Mouse (Mus musculus): ENCODE measurements around the gene Gm45716.

Gene Gm45716

DNA sequence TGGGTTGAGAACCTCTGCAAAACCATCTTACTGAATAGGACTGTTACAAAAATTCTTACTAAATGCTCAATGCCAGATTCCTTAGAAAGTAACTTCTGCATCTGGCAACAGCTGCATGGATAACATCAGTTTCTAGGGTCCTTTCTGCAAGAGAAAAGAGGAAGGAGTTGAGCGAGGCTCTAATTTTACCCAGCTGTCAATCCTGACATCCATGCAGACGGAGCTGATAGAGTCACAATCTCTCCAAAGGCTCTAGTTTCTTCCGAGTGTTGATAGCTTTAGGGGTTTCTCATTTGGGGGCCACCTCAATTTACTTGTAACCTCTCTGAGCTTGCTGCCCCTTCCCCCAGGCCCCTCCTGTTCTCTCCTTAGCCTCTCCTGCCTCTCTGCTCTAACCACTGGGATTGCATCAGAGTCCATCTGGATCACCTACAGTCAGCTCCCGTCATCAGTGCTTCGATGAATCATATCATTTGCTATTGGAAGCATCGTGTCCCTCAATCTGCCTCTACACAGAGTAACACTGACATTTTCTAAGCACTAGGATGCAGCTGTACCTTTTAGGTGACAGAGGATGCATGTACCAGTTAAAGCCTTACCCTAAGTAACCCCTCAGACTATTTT lies 32.7 kb downstream of the Gm45716 start:
- DNase-seq, result no peak

DNA sequence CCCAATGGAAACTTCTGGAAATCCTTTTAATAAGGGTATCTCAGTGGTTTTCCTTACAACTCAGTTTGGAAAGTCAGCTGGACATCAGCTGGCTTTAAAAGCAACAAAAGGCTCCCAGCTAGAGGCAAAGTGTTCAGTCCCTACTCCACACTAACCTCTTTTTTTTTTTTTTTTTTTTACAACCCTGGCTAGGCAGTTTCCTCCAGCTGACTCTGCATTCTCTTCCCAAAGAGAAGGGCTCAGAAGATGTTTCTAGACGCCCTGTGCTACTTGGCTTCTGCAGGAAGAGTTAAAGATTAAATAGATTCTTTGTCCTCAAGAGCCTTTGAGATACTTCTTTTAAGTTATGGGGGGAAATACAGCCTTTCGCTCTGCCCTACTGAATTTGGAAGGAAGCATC lies 33.3 kb downstream of the Gm45716 start:
- no peak for DNase-seq

DNA sequence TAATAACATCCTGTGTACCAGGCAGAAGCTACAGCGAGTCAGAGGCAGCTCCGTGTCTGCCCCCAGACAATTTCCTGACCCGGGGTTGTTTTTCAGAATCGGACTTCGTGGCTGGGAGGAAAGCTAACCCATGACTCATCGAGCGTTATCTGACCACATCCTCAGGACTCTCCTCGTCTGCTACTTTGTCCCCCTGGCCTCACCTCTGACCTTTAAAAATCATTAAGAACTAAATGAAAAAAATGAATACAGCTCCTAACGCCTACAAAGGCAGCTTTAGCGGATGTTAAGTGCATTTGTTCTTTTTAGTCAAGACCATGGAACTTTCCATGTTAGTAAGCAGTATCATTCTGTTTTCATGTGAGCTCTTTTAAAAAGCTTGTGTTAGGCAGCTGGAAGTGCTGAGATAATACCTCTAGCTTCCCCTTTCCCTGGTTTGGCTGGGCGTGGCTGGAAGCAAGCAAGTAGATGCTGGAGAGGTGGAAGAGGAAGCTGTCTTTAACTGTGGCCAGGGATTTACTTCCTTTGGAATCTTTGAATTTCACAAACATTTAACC lies 37.5 kb downstream of the Gm45716 start:
- no peak for DNase-seq

DNA sequence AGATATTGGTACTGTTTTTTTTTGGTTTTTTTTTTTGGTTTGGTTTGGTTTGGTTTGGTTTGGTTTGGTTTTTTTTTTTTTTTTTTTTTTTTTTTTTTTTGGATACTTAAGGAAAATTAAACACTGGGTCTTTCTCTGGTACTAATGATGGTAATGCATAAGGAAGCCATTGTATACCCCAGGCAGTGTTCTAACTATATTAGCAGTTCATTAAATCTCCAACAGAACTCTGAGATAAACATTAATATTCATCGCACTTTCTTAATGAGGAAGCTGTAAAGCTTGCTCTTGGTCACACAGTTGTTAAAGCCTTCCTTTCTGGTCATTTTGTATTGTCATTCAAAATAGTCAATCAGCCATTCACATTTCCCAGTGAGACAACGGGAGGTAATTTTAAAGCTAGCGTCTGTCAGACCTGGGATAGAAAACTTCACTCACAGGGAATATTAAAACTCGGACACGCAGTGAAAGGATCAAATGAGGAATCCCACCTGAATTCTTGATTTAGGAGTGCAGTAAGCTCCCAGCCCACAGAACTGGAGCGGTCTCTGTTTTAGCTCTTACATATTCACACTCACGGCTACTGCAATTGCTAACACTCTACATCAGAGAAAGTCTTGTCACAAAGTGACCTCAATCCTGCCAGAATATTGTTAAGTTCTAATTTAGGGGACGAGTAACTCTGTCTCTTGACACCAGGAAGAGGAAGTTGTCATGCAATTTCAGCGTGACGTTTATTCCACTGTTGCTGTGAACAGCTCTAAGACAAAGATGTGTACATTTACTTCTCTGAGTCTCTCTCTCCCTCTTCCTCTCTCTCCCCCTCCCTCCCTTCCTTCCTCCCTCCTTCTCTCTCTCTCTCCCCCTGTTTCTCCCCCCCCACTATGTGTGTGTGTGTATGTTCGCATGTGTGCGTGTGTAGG lies 39.8 kb downstream of the Gm45716 start:
- no peak for DNase-seq

DNA sequence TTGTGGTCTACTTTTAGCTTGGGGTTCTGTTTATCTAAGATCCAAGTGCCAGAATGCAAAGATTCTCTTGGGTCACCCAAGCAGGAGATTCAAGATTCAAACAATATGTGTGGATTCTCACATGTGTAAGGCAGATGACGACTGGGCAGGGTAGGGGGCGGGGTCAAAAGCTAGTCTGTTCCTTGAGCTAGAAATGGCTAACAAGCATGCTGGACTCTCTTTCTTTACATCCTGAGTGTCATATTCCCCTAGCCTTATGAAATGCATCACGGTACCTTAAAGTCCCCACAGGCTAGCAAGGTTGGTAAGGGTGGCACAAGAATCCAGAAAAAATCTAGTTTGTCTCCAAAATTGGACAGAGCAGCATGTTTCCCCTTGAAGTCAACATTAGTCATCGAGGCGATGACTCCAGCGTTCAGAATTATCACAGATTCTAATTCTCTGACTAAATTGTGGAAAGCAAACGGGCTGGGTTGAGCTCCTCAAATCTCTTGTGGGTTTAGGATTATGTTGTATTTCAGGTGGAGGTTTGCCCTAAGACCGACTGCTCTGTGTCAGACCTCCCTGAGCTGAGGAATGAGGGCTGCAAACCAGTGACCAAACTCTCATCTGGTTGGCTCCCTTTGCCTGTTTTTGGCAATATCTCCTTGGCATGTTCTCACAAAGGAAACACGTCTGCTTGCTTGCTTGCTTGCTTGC lies 40.9 kb downstream of the Gm45716 start:
- no peak for DNase-seq

GRCm38 (mm10) chr11:90229800-90230199 lies 42.3 kb downstream of the Gm45716 start:
- DNase-seq, result no peak

GRCm38 (mm10) chr11:90230671-90231070 lies 43.2 kb downstream of the Gm45716 start:
- no peak for DNase-seq

DNA sequence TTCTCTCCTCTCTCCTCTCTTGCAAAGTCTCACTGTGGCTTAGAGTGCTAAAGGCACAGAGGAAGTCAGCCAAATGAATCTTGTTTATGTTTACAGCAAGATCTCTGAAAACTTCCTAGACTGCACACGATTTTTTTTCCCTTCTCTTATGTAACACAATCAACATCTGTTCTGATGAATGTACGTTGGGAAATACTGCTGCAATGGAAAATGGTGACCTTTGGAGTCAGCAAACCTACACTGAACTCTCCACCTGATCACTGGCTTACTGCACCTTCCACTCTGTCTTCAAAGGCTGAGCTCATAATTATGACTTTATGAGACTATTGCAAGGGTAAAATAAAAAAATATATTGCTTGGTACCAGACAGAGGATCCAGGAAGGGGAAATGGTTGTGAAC lies 44.1 kb downstream of the Gm45716 start:
- DNase-seq, result no peak

GRCm38 (mm10) chr11:90232685-90233084 lies 45.2 kb downstream of the Gm45716 start:
- DNase-seq, result no peak

DNA sequence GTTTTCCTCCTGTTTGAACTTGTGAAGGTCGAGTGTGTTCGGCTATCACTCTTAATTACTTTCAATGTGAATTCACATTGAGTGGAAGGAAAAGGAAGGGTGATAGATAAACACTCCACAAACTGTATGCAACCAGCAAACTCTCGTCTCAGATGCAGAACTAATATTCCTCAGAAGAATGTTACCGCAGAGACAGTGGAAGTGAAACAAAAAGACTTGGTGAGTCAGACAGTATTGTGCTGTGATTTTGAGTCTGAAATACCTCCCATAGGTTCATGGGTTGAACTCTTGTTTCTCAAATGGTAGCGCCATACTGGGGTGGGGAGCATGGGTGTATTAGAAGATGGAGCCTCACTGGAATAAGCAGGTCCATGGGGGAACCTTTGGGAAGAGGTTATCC lies 47.7 kb downstream of the Gm45716 start:
- no peak for DNase-seq

- DNase-seq, result no peak
Observed at GRCm38 (mm10) chr11:90237616-90238015, 50.1 kb downstream of the Gm45716 start.

GRCm38 (mm10) chr11:90238657-90239056 lies 51.2 kb downstream of the Gm45716 start:
- no peak for DNase-seq

GRCm38 (mm10) chr11:90240652-90241330 lies 53.3 kb downstream of the Gm45716 start:
- no peak for DNase-seq

- no peak for DNase-seq
Observed at GRCm38 (mm10) chr11:90241874-90242273, 54.4 kb downstream of the Gm45716 start.

DNA sequence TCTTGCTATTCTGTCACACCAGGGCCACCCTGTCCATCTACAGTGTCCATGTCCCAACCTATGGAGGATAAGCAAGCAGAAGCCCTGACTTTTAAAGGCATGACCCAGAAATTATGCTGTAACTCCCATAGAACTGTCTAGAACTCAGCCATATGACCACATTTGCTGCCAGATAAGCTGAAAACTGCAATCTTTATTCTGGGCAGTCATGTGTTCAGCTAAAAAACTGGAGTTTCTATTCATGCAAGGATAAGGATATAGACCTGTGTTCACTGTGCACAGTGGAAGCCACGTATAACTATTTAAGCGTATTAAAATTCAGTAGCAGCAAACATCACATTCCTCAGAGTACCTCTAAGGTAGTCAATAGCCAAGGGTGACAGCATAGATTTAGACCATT lies 55.8 kb downstream of the Gm45716 start:
- DNase-seq, result no peak

DNA sequence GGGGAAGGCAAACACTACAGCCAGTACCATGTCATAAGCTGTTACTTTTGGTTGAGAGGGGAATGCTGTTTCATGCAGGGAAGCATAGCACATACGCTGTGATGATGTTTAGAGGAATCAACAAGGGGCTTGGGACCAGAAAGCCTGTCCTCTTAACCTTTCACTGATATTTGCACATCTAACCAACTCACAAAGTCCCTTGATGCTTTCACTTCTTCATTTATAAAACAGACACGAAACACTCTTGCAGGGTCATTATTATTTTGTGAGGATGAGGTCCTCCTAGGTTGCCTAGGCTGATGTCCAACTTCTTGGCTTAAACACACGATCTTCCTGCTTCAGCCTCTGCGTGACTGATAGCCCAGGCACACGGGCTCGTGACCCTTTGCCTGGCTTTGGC lies 58.1 kb downstream of the Gm45716 start:
- no peak for DNase-seq

DNA sequence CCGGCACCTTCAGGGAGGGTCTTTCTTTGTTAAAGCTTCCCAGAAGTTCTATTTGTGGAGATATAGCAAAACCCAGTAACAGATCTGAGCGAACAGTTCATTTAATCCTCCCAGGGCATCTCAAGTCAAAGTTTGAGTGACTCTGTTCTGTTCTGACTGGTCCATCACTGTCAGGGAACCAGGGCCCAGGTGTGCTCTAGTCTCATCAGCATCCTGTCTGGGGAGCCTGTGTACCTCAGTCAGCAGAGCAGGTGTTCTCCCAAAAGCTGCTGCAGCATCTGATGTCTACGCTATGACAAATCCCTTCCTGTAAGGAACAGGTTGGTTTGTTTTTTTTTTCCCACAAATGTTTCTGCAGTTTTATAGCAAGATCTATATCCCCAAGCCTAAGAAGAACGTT lies 59.2 kb downstream of the Gm45716 start:
- no peak for DNase-seq

DNA sequence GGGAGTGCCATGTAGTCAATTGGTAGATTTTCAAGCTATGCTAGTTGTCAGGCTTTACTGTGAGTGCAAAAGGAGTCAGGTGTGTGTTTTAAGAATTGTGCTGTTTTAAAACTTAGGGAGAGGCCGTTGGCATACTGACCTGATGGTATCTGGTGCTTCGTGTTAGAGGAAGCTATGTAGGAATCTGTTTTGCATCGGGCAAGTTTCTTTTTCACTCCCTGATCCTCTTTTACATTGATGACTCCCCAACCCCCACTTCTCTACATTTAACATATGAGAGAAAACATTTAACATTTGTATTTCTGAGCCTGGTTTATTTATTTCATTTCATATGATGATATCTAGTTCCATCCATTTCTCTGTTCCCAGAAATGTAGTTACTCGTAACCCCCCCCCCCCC lies 60.3 kb downstream of the Gm45716 start:
- DNase-seq, result no peak

GRCm38 (mm10) chr11:90249025-90249650 lies 61.7 kb downstream of the Gm45716 start, which contains the start of gene Mmd:
Gene Mmd, plus strand, starts transcription at chr11:90249456.
- peak; percentile 92 to 96 for DNase-seq

DNA sequence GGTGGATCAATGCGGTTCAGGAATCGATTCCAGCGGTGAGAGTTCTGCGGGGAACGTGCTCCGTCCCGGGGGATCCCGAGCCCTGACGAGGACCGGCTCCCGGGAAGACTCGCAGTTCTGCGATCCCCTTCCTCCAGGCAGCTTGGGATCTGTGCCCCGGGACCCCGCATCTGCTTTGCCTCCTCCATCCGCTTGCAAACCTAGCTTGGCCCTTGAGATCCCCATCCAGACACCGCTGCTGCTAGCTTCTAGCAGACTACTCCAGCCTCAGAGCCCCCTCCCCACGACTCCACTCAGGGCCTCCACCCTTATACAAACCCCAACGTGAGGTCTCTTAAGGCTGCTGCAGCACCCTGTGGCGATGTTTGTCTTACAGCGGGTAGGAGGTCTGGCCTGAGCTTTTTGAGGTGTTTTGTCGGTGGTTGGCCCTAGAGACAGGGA lies 62.2 kb downstream of the Gm45716 start:
- no peak for DNase-seq

- DNase-seq, result peak; percentile 6 to 13
Observed at GRCm38 (mm10) chr11:90250189-90250588, 62.7 kb downstream of the Gm45716 start.

GRCm38 (mm10) chr11:90250730-90251129 lies 63.2 kb downstream of the Gm45716 start:
- no peak for DNase-seq

Measured in cerebellum, postnatal 36 days (tissue).